Mouse (Mus musculus): ENCODE measurements around the gene Agpat1.

Gene Agpat1

DNA sequence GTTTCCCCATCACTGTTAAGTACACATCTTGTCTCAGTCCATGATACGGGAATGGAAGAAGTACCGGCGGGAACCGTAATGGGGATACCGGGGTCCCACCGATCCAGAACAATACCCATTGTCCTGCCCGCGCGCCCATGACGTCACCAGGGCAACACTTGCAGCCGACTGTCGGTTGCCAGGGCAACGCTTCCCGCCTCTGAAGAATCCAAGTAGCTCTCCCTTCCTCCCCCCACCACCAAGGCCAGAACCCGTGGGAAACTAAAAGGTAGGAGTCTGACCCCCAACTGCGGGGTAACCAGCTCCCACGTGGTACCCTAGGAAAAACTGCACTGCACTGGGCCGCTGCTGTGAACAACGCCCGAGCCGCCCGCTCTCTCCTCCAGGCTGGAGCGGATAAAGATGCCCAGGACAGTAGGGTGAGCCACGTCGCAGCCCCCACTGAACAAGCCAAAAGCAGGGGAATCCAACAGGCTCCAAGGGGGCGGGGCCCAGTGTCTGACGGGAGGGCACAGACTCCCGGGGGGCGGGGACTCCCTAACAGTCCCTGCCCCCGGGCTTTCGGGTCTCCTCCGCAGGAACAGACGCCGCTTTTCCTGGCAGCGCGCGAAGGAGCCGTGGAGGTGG, 17.2 kb upstream of the Agpat1 start:
- DNase-seq (ENCODE audit: low spot score), result peak; percentile 87

DNA sequence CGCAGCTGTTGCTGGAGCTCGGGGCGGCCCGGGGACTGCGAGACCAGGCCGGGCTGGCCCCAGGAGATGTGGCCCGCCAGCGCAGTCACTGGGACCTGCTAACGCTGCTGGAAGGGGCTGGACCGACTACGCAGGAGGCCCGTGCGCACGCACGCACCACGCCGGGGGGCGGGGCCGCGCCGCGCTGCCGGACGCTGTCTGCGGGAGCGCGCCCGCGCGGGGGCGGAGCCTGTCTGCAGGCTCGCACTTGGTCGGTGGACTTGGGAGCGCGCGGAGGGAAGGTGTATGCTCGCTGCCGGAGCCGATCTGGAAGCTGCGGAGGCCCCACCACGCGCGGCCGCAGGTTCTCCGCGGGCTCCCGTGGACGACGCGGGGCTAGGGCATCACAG, 16.6 kb upstream of the Agpat1 start:
- peak; percentile 99 for DNase-seq (ENCODE audit: low spot score)

DNA sequence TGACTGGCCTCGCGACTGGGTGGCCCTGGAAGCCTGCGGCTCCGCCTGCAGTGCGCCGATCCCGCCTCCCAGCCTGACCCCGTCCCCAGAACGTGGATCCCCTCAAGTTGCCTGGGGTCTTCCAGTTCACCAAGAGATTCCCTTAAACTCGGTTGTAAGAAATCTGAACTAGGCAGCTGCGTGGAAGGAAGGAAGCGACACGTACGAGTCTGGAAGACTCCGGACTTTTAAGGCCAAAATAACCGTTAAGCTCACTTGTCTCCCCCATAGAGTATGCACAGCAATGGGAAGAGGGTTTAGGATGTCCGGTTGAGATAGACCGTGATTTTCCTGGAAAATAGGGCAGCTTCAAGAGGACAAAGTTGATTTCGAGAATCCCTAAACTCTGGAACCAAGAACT, 16.2 kb upstream of the Agpat1 start:
- no peak for DNase-seq (ENCODE audit: low spot score)

DNA sequence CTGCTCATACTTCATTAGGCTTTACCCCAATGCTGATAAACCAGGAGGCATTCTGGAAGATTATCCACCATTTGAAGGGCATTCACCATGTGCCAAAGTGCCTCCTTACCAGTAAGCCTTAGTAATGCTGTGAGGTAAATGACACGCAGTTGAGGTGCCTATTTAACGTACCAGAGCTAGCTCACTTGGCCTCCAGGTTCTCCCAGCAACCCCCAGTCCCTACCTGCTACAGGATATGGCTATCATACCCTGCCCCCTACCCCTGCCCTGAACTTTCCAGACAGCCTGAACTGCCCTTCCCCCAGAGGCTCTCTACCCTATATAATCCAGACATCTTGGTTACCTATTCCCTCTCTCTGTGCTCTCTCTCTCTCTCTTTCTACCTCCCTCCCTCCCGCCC, 15.3 kb upstream of the Agpat1 start:
- no peak for DNase-seq (ENCODE audit: low spot score)

DNA sequence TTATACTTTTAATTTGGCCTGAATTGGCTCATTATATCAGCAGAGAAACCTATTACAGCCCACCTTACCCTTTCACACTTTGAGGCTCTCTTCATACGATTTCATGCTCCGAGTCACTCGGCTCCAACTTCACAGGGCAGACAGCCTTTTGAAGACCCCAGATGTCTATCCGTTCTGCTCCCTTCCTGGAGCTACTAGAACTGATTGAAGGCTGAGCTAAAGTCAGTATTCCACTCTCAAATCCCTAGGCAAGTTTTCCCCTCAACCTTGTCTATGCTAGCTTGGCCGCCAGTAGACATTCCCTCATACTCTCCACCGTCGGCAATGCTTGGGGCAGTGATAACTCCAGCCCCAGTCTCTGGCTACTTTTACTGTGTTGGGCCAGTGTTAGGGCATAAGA, 14.9 kb upstream of the Agpat1 start:
- no peak for DNase-seq (ENCODE audit: low spot score)

DNA sequence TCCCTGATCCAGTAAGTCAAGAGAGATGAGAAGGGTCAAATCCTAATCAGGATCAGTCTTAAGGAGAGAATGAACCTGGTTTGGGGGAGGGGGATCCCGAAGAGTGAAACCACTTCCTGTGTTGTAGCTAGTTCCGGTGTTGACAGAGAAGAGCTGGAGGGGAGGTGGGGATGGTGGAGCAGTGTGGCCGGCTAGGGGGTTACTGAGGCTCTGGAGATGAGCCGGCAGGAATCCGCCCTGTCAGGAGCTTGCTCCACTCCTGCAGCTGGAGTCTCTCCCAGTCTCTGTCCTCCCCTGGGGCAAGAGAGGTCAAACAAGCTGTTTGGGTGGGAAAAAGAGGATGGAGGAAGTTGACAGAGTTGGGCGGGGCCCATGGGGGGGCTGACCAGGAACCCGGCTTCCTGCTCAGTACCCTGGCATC, 14.4 kb upstream of the Agpat1 start, which contains the start of gene Gpsm3:
Gene Gpsm3 (plus strand): TSS at position 126 of the 421 bp plus-strand sequence.
- no peak for DNase-seq (ENCODE audit: low spot score)

DNA sequence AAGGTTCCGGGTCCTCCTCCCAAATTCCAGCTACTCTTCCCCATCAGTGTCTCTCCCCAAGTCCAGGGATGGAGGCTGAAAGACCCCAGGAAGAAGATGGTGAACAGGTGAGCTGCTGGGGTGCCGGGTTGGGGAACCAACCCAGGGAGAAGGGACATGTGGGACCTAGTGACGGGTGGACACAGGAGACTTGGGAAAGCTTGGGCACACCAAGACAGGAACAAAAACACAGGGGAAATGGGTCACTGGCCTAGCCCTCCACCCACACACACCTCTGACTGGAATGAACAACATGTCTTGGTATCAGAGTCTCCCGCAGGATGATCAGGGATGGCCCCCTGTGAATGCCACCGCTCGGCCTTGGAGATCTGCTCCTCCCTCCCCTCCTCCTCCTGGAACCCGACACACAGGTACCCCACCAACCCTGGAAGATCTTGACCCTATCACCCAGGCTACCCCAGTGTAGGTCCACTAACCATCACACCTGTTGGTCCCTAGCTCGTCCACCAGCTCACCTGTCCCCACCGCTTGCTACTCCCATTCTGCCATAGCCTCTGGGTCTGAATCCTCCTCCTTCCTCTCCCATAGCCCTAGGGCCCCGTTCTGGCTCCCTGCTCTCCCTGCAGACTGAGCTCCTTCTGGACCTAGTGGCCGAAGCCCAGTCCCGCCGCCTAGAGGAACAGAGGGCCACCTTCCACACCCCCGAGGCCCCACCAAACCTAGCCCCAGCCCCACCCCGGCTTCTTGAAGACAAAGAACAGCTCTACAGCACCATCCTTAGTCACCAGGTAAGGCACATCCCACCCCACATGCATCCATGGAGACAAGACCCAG, 13.7 kb upstream of the Agpat1 start:
- no peak for DNase-seq (ENCODE audit: low spot score)

DNA sequence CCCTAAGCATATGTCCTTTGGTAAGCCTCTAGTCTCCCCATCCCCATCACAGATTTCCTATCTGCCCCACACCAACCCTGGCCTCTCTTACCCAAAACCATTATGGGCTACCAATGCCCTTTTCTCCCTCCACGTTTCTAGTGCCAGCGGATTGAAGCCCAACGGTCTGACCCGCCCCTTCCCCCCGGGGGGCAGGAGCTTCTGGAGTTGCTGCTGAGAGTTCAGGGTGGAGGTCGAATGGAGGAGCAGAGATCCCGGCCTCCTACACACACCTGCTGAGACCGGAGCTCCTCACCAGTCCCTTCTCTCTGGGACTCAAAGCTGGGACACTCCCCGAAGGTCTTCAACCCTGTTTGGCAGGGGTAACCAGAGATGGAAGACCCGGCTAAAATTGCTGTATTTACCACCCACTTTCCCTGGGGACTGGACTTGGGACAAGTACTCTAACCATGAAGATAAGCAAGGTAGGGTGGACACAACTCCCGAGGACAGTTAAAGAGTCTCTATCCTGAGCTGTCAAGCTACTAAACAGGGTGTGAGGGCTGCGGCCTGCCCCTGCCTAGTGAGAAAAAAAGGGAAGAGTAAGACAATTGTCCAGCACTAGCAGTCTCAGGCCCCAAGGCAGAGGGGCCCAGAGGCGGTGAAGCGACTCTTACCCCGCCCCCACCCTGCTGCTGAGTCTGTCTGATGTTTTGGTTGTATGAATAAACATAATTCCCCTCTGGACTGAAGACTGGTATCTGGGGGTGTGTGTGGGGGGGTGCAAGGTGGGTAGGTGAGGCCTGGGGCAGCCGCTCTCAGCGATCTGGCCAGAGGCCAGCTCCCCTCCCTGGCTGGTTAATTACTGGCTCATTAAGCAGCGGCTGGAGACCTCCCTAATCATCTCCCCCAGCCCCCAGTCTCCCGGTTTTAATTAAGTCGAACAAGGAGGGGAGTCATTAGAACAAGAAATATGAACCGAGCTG, 12.8 kb upstream of the Agpat1 start, which contains the start of gene Pbx2:
Gene Pbx2 (plus strand): TSS at position 238 of the 965 bp plus-strand sequence.
- no peak for DNase-seq (ENCODE audit: low spot score)

DNA sequence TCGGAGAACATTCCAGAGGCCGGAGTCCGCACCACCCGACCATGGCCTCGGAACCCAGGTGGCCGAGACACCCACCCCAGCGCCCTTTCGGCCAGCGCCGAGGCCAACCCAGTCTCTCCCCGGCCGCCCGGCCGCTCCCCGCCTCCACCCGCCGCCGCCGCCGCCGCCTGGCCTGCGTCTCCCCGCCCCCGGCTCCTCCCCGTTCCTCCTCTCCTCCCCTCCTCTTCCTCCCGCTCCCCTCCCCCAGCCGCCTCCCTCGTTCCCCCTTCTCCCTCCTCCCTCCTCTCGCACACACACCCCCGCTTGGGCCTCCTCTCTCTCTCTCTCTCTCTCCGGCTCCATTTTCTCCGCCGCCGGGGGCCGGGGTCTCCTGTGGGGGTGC, 12.1 kb upstream of the Agpat1 start:
- no peak for DNase-seq (ENCODE audit: low spot score)

DNA sequence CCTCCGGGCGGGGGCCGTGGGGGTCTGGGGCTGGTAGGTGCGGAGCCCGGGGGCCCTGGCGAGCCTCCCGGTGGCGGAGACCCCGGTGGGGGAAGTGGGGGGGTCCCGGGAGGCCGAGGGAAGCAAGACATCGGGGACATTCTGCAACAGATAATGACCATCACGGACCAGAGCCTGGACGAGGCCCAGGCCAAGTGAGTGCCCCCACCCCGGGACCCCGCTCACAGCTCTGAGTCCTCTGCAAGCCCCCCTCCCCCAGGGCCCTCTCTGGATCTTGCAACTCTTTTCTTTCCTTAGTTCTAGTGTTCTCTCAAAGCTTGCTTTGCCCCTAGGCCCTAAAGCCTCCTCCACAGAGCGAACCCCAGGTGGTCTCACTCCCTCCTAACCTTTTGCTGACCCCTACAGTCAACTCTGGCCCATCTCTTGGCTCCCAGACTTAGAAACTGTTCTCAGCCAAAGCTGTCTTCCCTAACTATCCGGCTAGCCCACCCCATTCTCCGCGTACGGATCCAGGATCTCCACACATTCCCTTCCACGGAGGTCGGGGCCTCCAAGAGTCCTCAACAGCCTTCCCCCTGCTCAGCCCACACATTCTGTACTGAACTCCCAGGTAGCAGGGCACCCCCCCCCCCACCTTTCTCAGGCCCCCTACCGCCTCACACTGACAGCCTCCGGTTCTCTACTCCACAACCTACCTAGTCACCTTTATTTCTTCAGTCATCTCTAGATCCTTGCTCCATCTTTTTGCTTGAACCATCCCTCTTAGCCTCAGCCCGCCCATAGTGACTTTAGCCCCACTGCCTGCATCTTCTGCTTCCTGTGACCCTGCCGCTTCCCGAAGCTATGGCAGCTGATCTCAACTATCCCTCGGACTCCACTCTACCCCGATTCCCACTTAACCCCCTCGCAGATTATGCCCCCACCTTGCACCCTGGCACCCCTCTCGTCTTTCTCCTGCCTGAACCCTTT, 11.2 kb upstream of the Agpat1 start:
- no peak for DNase-seq (ENCODE audit: low spot score)

DNA sequence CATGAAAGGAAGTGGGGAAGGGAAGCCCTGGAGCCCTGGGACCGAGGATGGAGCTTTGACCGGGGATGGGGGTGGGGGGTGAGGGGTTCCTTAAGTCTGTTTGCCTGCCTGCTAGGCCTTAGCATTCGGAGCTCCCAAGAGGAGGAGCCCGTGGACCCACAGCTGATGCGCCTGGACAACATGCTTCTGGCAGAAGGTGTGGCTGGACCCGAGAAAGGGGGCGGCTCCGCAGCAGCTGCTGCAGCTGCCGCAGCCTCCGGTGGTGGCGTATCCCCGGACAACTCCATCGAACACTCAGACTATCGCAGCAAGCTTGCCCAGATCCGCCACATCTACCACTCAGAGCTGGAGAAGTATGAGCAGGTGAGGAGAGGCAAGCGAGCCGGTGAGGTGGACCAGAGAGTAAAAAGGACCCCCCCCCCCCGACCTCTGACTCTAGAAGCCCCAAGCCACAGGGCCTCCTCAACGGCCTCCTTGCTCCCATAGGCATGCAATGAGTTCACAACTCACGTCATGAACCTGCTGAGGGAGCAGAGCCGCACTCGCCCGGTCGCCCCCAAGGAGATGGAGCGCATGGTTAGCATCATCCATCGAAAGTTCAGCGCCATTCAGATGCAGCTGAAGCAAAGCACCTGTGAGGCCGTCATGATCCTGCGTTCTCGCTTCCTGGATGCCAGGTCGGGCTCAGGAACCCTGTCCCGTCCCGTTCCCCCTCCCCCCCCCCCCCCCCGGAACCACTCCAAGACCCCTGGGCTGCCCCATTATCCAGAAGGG, 10.1 kb upstream of the Agpat1 start:
- no peak for DNase-seq (ENCODE audit: low spot score)

DNA sequence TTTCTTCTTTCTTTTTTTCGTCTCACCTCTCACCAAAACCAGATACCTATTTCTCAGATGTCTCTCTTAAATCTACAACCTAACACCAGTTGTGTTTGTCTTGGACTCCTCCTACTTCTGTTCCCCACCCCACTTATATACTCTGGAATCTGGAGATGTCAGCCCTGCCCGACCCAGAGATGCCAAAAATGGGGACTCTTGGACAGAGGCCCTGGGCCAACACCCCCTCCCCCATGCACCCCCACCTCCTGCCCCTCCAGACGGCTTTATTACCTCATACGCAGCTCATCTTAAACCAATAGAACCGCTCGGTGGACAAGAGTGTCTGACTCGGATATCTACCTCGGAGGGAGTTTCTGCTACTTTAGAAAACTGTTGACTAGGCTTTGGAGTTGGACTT, 8.0 kb upstream of the Agpat1 start:
- DNase-seq (ENCODE audit: low spot score), result no peak

DNA sequence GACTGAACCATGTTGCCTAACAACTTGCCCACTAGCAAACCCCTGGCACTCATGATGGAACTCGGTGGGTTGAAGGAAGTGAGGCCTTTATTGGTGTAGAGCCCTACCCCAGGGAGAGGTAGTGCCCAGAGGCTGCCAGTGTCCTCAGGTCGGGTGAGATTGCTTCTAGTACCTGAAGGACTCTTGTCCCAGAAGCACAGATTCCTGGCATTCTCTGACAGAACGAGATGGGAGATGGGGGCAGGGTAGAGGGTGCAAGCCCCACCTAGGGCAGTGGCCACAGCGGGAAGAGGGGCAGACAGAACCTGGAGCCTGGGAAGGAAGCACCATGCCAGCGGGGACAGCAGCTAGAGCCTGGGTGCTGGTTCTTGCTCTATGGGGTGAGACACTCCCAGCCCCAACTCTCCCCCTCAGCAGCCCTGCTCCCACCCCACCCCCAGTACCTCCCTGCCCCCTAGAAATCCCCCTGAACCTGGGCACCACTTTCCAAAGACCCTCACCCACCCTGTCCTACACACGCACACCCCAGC, 6.4 kb upstream of the Agpat1 start, which contains the start of gene Ager:
Gene Ager (plus strand): TSS at position 297 of the 530 bp plus-strand sequence.
- no peak for DNase-seq (ENCODE audit: low spot score)

DNA sequence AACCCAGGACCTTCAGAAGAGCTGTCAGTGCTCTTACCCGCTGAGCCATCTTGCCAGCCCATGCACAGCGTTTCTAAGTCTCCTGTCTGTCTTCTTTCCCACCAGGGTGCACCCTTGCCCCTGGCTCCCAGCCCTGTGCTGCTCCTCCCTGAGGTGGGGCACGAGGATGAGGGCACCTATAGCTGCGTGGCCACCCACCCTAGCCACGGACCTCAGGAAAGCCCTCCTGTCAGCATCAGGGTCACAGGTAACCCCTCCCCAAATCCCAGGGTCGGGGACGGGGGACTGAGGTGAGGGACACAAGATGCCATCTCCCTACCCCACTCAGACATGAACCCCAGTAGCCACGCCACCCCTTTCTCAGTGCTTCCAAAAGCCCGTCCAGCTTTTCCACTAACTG, 4.2 kb upstream of the Agpat1 start:
- no peak for DNase-seq (ENCODE audit: low spot score)

DNA sequence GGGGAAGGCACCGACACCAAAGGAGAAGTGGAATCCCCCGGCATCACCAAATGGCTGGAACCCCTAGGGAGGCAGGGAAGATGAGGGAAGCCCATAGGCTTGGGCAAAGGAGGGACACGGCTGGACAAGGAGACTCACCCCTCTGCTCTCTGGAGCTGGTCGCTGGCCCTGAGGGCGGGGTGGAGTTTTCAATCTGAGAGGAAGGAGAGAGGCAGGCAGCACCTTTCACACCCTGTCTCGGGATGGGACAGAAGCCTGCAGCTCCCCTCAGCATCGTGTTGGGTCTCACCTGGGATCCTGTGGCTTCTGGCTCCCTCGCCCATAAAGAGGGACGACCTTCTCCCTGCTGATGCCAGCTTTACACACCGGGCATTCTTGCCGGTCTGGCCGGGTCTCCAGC, 2.3 kb upstream of the Agpat1 start:
- DNase-seq (ENCODE audit: low spot score), result no peak

DNA sequence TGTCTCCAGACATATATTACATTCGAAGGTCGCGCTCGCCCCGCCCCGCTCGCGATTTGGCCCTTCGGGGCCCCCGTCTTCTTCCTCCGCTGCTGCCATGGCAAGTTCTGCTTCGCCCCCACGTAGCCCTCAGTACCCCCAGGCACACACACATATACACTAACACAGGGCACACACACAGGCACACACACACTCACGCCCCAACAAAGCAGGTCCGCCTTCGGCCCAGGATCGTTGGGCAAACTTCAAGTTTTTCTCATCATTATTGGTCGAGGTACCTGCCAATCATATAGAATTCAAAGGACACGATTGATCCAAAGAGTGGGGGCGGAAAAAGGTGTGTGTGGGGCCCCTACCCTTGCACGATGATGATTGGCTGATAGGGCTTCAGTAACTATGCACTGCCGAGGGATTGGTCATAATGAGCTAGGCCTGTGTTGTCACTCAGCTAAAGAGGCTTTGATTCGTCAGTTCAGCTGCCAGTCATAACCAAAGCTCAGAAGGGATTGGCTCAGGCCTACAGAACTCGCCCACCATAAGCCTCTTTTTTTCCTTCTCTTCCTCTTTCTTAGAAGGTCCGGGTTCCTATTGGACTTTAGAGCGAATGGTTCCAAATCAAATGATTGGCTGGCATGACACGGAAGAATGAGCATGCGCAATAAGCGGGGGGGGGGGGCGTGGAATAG, 544 bp upstream of the Agpat1 start, which contains the start of gene Rnf5:
Gene Rnf5 (minus strand): TSS at position 316 of the 686 bp plus-strand sequence.
- DNase-seq (ENCODE audit: low spot score), result peak; percentile 100

DNA sequence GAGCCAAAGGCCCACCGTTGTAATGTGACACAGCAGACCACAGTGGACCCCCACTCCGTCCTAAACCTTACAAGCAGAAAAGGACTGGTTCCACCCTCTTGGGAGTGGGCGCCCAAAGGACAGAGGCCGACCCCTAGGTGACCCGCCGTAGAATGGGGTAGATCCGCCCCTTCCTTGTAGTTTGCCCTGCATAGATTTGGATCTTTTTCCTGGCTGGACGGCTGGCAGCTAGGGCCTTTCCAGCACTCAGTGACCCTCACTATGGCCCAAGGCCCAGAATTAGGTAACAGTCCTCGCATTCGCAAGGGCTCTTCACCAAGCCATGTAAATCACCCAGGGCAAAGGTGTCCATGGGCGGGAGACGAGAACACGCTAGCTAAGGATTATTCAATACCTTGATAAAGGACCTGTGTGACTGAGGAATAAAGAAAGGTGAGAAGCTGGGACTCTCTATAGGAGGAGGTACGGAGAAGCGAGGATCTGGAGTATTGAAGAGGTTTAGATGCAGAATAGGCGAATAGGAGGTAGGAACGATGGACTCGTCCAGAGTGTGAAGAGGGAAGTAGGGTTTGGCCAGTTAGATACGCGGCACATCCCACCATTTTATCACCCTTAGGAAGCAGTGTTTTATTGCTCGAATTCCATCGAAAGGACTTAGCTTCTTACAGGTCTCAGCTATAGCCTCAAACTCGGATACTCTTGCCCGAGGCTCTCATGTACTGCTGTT, 612 bp downstream of the Agpat1 start:
- DNase-seq (ENCODE audit: low spot score), result no peak

DNA sequence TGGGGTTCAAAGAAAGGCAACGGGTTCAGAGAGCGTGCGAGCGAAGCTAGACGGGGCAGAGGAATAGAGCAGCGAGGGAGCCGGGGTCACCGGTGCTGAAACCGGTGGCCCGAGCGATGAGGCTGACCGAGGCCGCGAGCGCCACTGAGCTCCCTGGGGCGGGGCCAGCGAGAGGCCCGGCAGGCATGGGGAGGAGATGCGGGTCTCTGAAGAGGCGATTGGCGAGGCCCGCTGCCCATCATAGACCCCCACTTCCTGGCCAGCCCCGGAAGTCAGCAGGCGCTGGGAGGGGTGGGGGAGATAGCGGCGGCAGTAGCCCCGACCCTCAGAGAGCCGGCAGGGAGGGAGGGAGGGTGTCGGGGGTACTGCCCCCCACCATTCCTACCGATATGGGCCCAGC, 1.5 kb downstream of the Agpat1 start:
- peak; percentile 95 for DNase-seq (ENCODE audit: low spot score)

Data from left cerebral cortex, adult 11 months (tissue).